Mouse (Mus musculus): ENCODE results near the gene Draxin. TPM values are rescaled to one million over a fixed set of nuclear protein-coding genes. Genes with fewer than 3 reads are reported as not detected.
"Not testable (repeated sequence)": the region's sequence is repeated elsewhere in the genome, so short reads cannot be mapped to it uniquely, and the experiment has no call there.

Draxin gene
- polyA plus RNA-seq, 1 experiment from 2014 or later: 13.2 TPM

GRCm38 (mm10) chr4:148051046-148051776 lies 79.3 kb downstream of the Draxin start:
- H3K4me2 ChIP-seq (ENCODE audit: low read depth, low read length): no peak overlapping the region
- ATAC-seq (ENCODE audit: low read depth): no peak
- H3K9me3 ChIP-seq (ENCODE audit: control insufficient read depth, low read length): no peaks in the 10 kb centered on the region
- no peaks in the 10 kb centered on the region for H3K27me3 ChIP-seq (ENCODE audit: control insufficient read depth, insufficient read depth, low read length)
- H3K9ac ChIP-seq (replicated peaks; ENCODE audit: low read depth, low read length): no peak overlapping the region
- H3K36me3 ChIP-seq (ENCODE audit: control insufficient read depth, insufficient read depth, low read length): peaks cover 73% of the 10 kb centered on the region
- no peaks in the 10 kb centered on the region for H3K4me1 ChIP-seq (ENCODE audit: control insufficient read depth, insufficient read depth, low read length)
- 94% methylated on average over 13 of the region's 13 CpGs for WGBS
- no peak overlapping the region for H3K27ac ChIP-seq (ENCODE audit: low read depth, low read length)
- no peak overlapping the region for H3K4me3 ChIP-seq (ENCODE audit: low read depth, low read length)

- not testable (repeated sequence) for H3K4me1 ChIP-seq (ENCODE audit: control insufficient read depth, insufficient read depth, low read length); H3K4me3 ChIP-seq (ENCODE audit: low read depth, low read length); H3K27me3 ChIP-seq (ENCODE audit: control insufficient read depth, insufficient read depth, low read length); H3K4me2 ChIP-seq (ENCODE audit: low read depth, low read length); H3K27ac ChIP-seq (ENCODE audit: low read depth, low read length); ATAC-seq (ENCODE audit: low read depth); H3K9me3 ChIP-seq (ENCODE audit: control insufficient read depth, low read length); H3K9ac ChIP-seq (replicated peaks; ENCODE audit: low read depth, low read length)
- peaks cover 66% of the 10 kb centered on the region for H3K36me3 ChIP-seq (ENCODE audit: control insufficient read depth, insufficient read depth, low read length)
- WGBS: 97% methylated on average over 3 of the region's 3 CpGs
Measured at GRCm38 (mm10) chr4:148050396-148050914, 80.0 kb downstream of the Draxin start.

Small RNA genes within 50 kb of the gene (microRNA-seq; reads per million reads assigned to microRNA genes)
- gene Mir7022: not detected

Other genes starting within 250 kb of the Draxin start
- 72.1 and 94.4 TPM in 2 replicates for gene Mfn2, start 226.0 kb downstream of the Draxin start, polyA plus RNA-seq (2014; fragmentation: Nextera tagmentation; extraction: Ambion mirVana)
- gene Plod1, start 193.9 kb downstream of the Draxin start, polyA plus RNA-seq (2014; fragmentation: Nextera tagmentation; extraction: Ambion mirVana): 15.6 and 29.7 TPM in 2 replicates
- 14.9 and 17.4 TPM in 2 replicates for gene 2510039O18Rik, start 189.8 kb downstream of the Draxin start, polyA plus RNA-seq (2014; fragmentation: Nextera tagmentation; extraction: Ambion mirVana)
- gene Nppb, start 144.9 kb downstream of the Draxin start, polyA plus RNA-seq (2014; fragmentation: Nextera tagmentation; extraction: Ambion mirVana): 0.36 and 0.55 TPM in 2 replicates
- gene Nppa, start 130.0 kb downstream of the Draxin start, polyA plus RNA-seq (2014; fragmentation: Nextera tagmentation; extraction: Ambion mirVana): 2.4 and 2.6 TPM in 2 replicates
- 25.8 and 30.6 TPM in 2 replicates for gene Clcn6, start 91.9 kb downstream of the Draxin start, polyA plus RNA-seq (2014; fragmentation: Nextera tagmentation; extraction: Ambion mirVana)
- 16.5 and 20.3 TPM in 2 replicates for gene Mthfr, start 91.6 kb downstream of the Draxin start, polyA plus RNA-seq (2014; fragmentation: Nextera tagmentation; extraction: Ambion mirVana)
- 2.6 and 5.5 TPM in 2 replicates for gene Agtrap, start 42.7 kb downstream of the Draxin start, polyA plus RNA-seq (2014; fragmentation: Nextera tagmentation; extraction: Ambion mirVana)
- 114 and 127 TPM in 2 replicates for gene Mad2l2, start 314 bp downstream of the Draxin start, polyA plus RNA-seq (2014; fragmentation: Nextera tagmentation; extraction: Ambion mirVana)
- gene Fbxo6, start 21.4 kb upstream of the Draxin start, polyA plus RNA-seq (2014; fragmentation: Nextera tagmentation; extraction: Ambion mirVana): 18.0 and 19.7 TPM in 2 replicates
- 99.4 and 116 TPM in 2 replicates for gene Fbxo44, start 29.8 kb upstream of the Draxin start, polyA plus RNA-seq (2014; fragmentation: Nextera tagmentation; extraction: Ambion mirVana)
- gene Fbxo2, start 29.9 kb upstream of the Draxin start, polyA plus RNA-seq (2014; fragmentation: Nextera tagmentation; extraction: Ambion mirVana): 7.4 and 10.4 TPM in 2 replicates
- 19.5 and 19.9 TPM in 2 replicates for gene Disp3, start 157.3 kb upstream of the Draxin start, polyA plus RNA-seq (2014; fragmentation: Nextera tagmentation; extraction: Ambion mirVana)